Mouse (Mus musculus): Measurements from ENCODE around the gene Dynll1. TPM values are rescaled to one million over a fixed set of nuclear protein-coding genes. Genes with fewer than 3 reads are reported as not detected.

Dynll1 gene
- polyA plus RNA-seq (2016; fragmentation: Nextera tagmentation; extraction: Ambion mirVana): 1,650 and 1,695 TPM in 2 replicates

DNA sequence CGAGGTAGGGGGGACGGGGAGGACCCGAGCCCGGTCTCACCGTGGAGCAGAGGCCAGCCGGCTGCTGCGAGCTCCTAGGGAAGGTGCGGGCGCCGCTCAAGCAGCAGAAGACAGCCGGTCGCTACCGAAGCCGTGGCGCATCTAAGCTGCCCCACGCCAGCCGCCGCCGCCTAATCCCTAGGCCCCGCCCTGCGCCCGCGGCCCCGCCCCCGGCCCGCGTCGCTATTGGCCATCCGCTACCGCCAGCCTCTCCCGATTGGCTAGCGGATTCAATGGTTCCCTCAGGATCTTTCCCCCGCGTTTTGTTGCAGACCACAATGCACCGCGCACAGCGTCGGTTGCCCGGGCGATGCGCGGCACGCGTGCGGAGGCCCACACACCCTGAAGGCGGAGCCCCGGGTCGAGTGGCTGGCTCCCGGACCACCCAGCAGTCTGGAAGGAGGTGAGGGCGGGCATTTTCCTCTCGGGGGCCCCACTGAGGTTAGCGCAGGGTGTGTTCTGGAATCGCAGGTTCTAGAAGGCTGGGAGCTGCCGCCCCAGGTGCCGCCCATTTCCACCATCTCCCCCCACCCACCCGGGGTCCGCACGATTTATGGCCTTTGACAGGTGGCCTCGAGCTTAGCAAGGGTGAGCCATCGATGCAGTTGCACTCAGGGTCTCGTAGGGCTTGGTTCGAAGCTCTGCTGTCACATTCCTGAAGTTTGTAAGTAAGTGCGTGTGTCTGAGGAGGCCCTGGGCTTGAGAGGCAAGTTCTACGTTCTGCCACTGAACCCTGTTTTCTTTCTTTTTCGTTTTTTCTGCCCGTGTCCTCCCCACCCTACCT, at the start of gene Dynll1:
Dynll1 (minus strand) TSS at position 208 of the 823 bp plus-strand sequence.
- peaks cover 37% of the 10 kb centered on the region for H3K4me1 ChIP-seq
- DNase-seq (ENCODE audit: extremely low spot score, low spot score): peak; percentile 99
- H3K27me3 ChIP-seq (ENCODE audit: poor library complexity, severe bottlenecking): peaks cover 13% of the 10 kb centered on the region
- H3K36me3 ChIP-seq (replicated peaks): peaks cover 37% of the 10 kb centered on the region
- H3K9me3 ChIP-seq: no peaks in the 10 kb centered on the region
- WGBS: 1% methylated on average over 65 of the region's 66 CpGs
- peak within 1 kb of the TSS; percentile 94 for H3K27ac ChIP-seq
- H3K4me3 ChIP-seq: peak within 1 kb of the TSS; percentile 91

DNA sequence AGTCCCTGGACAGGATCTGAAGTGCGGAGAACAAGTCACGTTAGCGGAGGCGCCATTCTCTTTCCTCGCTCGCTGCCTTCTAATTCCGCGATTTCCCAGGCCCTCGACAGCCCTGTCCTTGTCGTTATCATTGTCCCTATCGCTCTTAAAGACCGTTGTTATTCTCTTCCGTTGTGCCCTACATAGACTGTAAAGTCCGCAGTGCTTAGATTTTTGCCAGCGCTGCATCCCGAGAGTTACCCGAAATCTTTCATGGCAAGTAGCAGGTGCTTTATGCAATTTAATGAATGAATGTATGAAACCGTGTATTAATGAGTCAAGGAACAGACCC, 48.4 kb upstream of the Dynll1 start:
- peaks cover 32% of the 10 kb centered on the region for H3K36me3 ChIP-seq (replicated peaks)
- peaks cover 23% of the 10 kb centered on the region for H3K4me1 ChIP-seq
- under 1% methylated on average over 18 of the region's 18 CpGs for WGBS
- H3K27me3 ChIP-seq (ENCODE audit: poor library complexity, severe bottlenecking): no peaks in the 10 kb centered on the region
- peak overlapping the region; percentile 85 for H3K27ac ChIP-seq
- H3K4me3 ChIP-seq: peak overlapping the region; percentile 80
- peaks cover 5% of the 10 kb centered on the region for H3K9me3 ChIP-seq
- DNase-seq (ENCODE audit: extremely low spot score, low spot score): no peak

DNA sequence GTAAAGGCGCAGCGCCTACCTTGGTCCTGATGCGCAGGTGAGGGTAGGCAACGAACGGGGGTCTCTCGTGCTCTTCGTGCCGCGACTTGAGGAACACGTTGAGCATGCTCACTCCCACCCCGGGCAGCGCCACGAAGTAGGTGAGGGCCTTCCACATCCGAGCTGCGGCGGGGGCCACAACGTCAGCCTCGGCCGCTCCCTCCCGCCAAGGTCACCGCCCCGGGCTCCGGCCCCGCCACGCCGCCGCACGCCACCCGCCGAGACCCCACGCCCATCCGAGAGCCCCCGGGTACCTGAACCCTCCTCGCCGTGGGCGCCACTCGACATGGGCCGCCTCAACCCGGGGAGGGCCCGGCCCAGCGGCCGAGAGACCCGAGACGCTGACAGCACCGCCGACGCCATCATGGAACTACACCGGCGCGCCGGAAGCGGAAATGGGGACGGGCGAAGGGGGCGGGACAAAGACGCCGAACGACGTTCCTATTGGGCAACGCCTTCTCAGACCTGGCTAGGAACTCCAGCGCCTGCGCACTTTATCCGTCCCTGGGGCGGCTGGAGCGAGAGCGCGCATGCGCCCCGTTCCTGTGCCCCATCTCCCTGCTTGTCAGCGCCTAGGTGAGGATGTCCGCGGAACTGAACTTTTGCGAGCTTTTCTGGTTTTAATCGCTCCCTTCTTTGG, 47.9 kb upstream of the Dynll1 start, which contains the start of gene Cox6a1:
Cox6a1 (minus strand) TSS at position 436 of the 679 bp plus-strand sequence.
- peak; percentile 99 for DNase-seq (ENCODE audit: extremely low spot score, low spot score)
- Histone ChIP-seq H3K9me3 (peaks cover 5% of the 10 kb centered on the region), H3K27ac (peak within 1 kb of the TSS; percentile 85), H3K36me3 (replicated peaks) (peaks cover 37% of the 10 kb centered on the region), H3K4me1 (peaks cover 23% of the 10 kb centered on the region), H3K27me3 (ENCODE audit: poor library complexity, severe bottlenecking) (no peaks in the 10 kb centered on the region), H3K4me3 (peak within 1 kb of the TSS; percentile 80)
- WGBS: under 1% methylated on average over 74 of the region's 74 CpGs

DNA sequence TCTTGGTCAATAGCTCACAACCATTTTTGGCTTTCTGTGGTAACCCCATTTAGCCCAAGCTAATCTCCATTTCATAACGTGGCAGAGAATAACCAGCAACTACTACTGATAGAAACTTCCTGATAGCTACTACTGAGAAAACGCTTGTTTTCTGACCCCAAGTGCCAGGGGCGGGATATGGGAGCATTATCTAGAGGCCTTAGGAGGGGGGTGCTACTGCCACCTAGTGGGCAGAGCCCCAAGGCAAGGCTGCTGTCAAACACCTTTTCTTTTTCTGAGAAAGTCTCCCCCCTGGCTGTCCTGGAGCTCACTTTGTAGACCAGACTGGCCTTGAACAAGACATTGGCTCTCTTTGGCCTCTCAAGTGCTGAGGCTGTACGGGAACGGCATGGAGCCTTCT, 46.8 kb upstream of the Dynll1 start:
- 7% methylated on average over 5 of the region's 5 CpGs for WGBS

DNA sequence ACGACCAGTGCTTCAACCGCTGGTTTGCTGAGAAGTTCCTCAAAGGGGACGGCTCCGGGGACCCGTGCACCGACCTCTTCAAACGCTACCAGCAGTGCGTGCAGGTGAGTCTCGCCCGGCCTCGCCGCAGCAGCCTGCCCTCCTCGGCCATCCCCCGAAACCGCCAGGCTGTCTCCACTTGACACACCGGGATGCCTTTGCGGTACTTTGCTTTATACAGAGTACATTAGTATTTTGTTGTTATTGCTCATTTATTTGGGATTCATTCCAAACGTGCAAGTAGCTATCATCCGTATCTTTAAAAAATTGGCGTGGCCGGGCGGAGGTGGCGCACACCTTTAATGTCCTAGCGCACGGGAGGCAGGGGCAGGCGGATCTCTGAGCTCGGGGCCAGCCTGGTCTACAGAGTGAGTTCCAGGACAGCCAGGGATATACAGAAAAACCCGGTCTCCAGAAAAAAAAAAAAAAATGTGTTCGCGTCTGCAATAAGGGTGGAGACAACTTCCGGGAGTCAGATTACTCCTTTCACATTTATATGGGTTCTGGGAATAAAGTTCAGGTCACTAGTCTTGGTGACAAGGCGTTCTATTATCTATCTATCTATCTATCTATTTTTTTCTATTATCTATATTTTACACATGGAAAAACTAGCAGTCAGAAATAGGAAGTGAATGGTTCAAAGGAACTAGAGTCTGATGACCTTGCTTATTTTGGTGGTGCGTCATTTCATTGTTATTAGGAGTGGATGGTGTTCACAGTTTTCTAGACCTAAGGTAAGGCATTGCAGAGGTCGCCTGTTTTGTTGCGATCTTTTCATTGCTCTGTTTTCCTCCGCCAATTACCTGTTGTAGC, 40.7 kb upstream of the Dynll1 start:
- H3K4me3 ChIP-seq: peak overlapping the region; percentile 82
- H3K27ac ChIP-seq: peak overlapping the region; percentile 92
- H3K9me3 ChIP-seq: no peaks in the 10 kb centered on the region
- H3K36me3 ChIP-seq (replicated peaks): peaks cover 67% of the 10 kb centered on the region
- WGBS: 13% methylated on average over 36 of the region's 36 CpGs
- no peak for DNase-seq (ENCODE audit: extremely low spot score, low spot score)
- H3K27me3 ChIP-seq (ENCODE audit: poor library complexity, severe bottlenecking): no peaks in the 10 kb centered on the region
- peaks cover 29% of the 10 kb centered on the region for H3K4me1 ChIP-seq

More for the DNA sequence above, 46.8 kb upstream of the Dynll1 start:
- H3K4me1 ChIP-seq: peaks cover 23% of the 10 kb centered on the region
- H3K36me3 ChIP-seq (replicated peaks): peaks cover 48% of the 10 kb centered on the region
- peak; percentile 77 for DNase-seq (ENCODE audit: extremely low spot score, low spot score)
- H3K27ac ChIP-seq: no peak overlapping the region
- peak overlapping the region; percentile 80 for H3K4me3 ChIP-seq
- peaks cover 5% of the 10 kb centered on the region for H3K9me3 ChIP-seq
- H3K27me3 ChIP-seq (ENCODE audit: poor library complexity, severe bottlenecking): no peaks in the 10 kb centered on the region

DNA sequence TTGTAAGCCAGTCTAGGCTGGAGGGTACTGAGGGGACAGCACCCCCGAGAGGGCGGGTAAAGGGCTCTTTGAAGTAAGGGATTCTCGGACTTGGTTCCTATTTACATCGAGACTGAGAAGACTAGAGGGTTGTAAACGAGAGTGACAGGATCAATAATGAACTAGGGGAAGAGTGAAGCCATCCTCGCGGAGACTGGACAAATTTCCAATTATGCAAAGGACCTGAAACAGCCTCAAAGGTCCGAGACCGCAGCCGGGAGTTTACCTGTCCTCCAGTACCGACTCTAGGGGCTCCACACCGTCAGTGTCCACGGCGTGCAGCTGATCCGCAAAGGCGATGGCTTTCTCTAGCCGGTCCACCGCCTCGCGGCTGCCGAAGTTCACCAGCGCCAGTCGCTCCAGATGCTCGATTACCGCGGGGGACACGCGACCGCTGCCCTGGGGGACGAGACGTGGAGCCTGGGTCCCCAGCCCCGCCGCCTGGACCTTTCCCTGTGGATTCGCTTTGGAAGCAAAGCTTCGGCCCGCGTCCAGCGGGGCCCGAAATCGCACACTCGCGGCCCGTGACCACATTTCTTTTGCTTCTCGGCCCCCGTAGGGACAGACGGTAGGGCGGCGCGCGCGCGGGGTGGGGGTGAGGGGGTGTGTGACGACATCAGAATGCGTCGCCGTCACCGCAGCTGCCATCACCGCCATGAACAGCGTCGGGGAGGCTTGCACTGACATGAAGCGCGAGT, 39.9 kb upstream of the Dynll1 start, which contains the start of the genes Gatc and Triap1:
Gatc (minus strand) TSS at position 602 of the 737 bp plus-strand sequence.
Triap1 (plus strand) TSS at position 649 of the 737 bp plus-strand sequence.
- no peaks in the 10 kb centered on the region for H3K9me3 ChIP-seq
- peak within 1 kb of the TSS; percentile 82 for H3K4me3 ChIP-seq
- peak within 1 kb of the TSS; percentile 92 for H3K27ac ChIP-seq
- H3K4me1 ChIP-seq: peaks cover 29% of the 10 kb centered on the region
- DNase-seq (ENCODE audit: extremely low spot score, low spot score): peak; percentile 92
- WGBS: under 1% methylated on average over 62 of the region's 62 CpGs
- H3K27me3 ChIP-seq (ENCODE audit: poor library complexity, severe bottlenecking): no peaks in the 10 kb centered on the region
- H3K36me3 ChIP-seq (replicated peaks): peaks cover 67% of the 10 kb centered on the region

DNA sequence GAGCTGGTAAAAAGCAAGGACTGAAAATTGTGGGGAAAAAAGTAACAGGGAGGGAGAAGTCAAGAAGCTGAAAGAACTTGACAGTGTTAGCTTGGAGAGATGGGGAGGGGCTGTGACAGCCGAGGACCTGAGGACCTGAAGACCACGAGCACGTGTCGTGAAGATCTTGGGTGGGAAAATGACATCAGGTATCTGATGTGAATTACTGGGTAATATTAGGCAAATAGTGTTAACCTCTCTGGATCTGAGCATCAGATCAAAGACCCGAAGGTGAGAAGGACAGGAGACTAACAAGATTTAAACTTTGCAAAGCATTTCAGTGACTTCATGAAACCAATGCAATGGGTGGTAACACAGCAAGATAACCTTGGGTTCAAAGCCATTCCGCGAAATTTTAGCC, 39.2 kb upstream of the Dynll1 start:
- no peak for DNase-seq (ENCODE audit: extremely low spot score, low spot score)
- 48% methylated on average over 7 of the region's 7 CpGs for WGBS
- Histone ChIP-seq H3K4me1 (peaks cover 29% of the 10 kb centered on the region), H3K27me3 (ENCODE audit: poor library complexity, severe bottlenecking) (no peaks in the 10 kb centered on the region), H3K9me3 (no peaks in the 10 kb centered on the region), H3K27ac (no peak overlapping the region; the same call in 1 of the 2 replicates), H3K36me3 (replicated peaks) (peaks cover 67% of the 10 kb centered on the region), H3K4me3 (peak overlapping the region; percentile 82)

DNA sequence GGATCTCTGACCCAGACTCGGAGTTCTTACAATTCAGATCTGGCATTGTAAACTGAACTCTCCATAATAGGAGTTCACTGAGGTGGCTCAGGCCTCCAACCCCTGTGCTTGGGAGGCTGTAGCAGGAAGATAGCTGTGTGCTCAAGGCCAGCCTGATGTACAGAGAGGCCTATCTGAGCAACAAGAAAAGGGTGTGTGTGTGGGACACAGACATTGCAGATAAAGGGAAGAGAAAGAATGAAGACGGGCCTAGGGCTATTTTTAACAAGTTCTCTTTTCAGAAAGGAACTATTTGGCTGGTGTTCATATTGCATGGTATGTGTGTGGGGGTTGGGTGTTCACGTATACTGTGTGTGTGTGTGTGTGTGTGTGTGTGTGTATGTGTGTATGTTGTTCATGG, 32.8 kb upstream of the Dynll1 start:
- Histone ChIP-seq H3K4me3 (no peak overlapping the region), H3K9me3 (no peaks in the 10 kb centered on the region), H3K27me3 (ENCODE audit: poor library complexity, severe bottlenecking) (no peaks in the 10 kb centered on the region), H3K4me1 (peaks cover 12% of the 10 kb centered on the region), H3K27ac (no peak overlapping the region), H3K36me3 (replicated peaks) (peaks cover 98% of the 10 kb centered on the region)
- DNase-seq (ENCODE audit: extremely low spot score, low spot score): no peak
- WGBS: 88% methylated on average over 3 of the region's 3 CpGs

DNA sequence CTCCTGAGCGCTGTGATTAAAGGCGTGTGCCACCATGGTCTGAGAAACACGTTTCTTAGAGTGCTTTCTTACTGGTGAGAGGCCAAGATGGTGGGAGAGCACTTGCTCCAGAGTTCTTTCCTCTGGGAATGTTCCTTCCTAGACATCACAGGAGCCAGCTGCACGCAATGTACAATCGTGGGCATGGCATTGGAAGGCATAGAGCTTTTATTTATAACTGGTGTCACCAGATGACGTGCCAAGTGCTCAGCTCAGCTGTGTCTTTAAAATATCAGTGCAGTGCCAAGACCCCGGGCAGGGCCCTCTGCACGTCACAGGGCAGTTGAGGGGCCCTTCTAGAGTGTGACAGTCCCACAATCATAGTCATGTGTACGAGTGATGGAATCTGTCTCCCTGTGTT, 30.2 kb upstream of the Dynll1 start:
- 95% methylated on average over 9 of the region's 9 CpGs for WGBS
- DNase-seq (ENCODE audit: extremely low spot score, low spot score): no peak
- Histone ChIP-seq H3K4me1 (peaks cover 34% of the 10 kb centered on the region), H3K36me3 (replicated peaks) (peaks cover 72% of the 10 kb centered on the region), H3K27me3 (ENCODE audit: poor library complexity, severe bottlenecking) (no peaks in the 10 kb centered on the region), H3K4me3 (no peak overlapping the region), H3K9me3 (no peaks in the 10 kb centered on the region), H3K27ac (no peak overlapping the region)

DNA sequence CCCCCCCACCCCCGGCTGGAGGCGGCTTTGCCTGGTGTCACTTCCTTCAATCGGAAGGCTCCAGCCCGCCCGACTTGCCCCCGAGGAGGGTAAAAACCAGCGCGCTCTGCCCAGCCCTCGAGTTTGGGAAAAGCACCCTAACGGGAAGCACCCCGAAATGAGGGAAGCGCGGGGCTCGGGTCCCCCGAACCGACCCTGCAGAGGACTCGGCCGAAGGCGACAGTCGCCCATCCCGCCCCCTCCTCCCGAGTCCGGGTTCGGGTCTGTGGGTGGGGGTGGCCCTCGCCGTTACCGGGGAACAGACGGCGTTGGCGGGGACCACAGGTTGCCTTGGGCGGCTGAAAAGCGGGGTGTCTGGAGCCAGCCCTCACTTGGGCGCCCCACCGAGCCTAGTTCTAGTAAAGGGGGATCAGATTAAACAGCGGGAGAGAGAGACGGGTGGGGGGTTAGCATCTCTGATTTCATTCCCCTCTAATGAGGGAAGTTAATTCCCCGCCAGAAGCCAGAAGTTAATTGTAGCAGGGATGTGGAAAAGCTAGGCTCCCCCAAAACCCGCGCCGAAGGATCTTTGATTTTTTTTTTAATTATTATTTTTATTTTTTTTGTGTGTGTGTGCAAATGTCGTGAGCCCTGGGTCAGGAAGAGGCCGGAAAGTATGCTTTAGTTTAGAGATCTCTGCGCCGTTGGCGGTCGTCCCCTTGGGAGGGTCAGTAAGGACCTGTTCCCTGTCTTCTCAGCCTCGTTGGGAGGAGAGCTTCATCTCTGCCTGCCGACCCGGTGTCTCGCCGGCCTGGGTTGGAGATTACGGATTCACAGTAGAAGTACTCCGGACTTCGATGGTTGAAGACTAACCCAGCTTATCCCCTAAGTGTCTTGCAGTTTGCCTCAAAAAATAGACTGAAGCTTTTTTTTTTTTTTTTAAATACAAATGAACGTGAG, 27.1 kb upstream of the Dynll1 start:
- WGBS: under 1% methylated on average over 53 of the region's 55 CpGs
- H3K27me3 ChIP-seq (ENCODE audit: poor library complexity, severe bottlenecking): no peaks in the 10 kb centered on the region
- H3K27ac ChIP-seq: peak overlapping the region; percentile 98
- peaks cover 39% of the 10 kb centered on the region for H3K4me1 ChIP-seq
- peaks cover 41% of the 10 kb centered on the region for H3K36me3 ChIP-seq (replicated peaks)
- peak overlapping the region; percentile 99 for H3K4me3 ChIP-seq
- H3K9me3 ChIP-seq: no peaks in the 10 kb centered on the region
- peak; percentile 36 for DNase-seq (ENCODE audit: extremely low spot score, low spot score)
